Mouse (Mus musculus): ENCODE data around the gene Mapkbp1.

DNA sequence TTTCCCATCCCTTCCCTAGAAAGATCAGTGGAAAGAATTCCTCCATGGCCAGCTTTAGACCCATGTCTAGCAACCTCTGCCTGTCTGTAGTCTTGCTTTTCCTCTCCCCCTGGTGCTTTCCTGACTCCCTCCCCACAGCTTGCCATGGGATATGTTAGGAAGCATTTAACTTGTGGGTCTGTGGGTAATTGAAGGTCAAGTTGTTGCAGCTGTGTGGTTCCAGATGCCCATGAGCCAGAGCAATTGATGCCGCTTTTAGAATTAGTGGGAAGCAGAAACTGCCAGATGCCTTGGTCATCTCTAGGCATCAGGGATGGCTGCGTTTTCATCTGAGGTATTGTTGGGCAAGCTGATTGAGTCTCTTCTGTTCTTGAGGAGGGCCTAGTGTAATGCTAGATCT is 9.1 kb downstream of the Mapkbp1 start:
- TF ChIP-seq GATA1 (IDR thresholded peaks at IDR 0.05; ENCODE audit: borderline replicate concordance, low read length) = no peak
- TF ChIP-seq FLI1 (IDR thresholded peaks at IDR 0.05; ENCODE audit: low read length) = no peak
